Mouse (Mus musculus): ENCODE results near the gene N4bp3. TPM values are rescaled to one million over a fixed set of nuclear protein-coding genes. Genes with fewer than 3 reads are reported as not detected.

N4bp3 gene
- polyA plus RNA-seq, 1 experiment from 2014 or later: 19.9 TPM

- no peaks in the 10 kb centered on the region for H3K36me3 ChIP-seq (replicated peaks; ENCODE audit: control insufficient read depth, insufficient read depth)
- H3K4me3 ChIP-seq (replicated peaks; ENCODE audit: low read length): no peak overlapping the region
- H3K27ac ChIP-seq: peak overlapping the region; percentile 27
- peaks cover 23% of the 10 kb centered on the region for H3K4me1 ChIP-seq (replicated peaks; ENCODE audit: control insufficient read depth, insufficient read depth, low read length)
- H3K9ac ChIP-seq: no peak overlapping the region
- peaks cover 17% of the 10 kb centered on the region; the same call in 1 of the 2 replicates for H3K27me3 ChIP-seq (ENCODE audit: control insufficient read depth, insufficient read depth, low read length)
- H3K4me2 ChIP-seq (replicated peaks): no peak overlapping the region
- ATAC-seq (ENCODE audit: low FRiP score) (no peak), DNase-seq (ENCODE audit: low spot score) (no peak)
- H3K9me3 ChIP-seq (ENCODE audit: control insufficient read depth, low read length): no peaks in the 10 kb centered on the region
- 77% methylated on average over 15 of the region's 15 CpGs for WGBS
These were observed 3.6 kb downstream of the N4bp3 start for GRCm38 (mm10) chr11:51646751-51647667.

DNA sequence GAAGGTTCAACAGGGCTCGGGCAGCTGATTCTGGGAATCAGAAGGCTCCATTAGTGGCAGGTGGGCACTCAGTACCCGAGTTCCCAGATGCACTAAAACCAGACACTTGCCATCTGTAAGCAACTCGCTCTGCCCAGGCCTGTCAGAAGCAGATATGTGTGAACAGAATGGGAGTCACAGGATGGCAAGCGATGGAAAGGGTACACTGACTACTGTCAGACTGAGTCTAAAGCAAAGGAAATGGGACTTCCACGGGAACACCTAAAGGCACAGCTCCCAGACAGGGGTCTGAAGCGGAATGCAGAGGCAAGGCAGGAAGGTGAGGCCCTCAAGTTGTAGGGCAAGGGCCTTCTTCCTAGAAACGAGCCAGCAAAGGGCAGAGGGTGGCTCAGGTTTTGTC, 4.4 kb downstream of the N4bp3 start:
- ATAC-seq (ENCODE audit: low FRiP score) (no peak), DNase-seq (ENCODE audit: low spot score) (no peak)
- no peak overlapping the region for H3K4me3 ChIP-seq (replicated peaks; ENCODE audit: low read length)
- no peaks in the 10 kb centered on the region for H3K36me3 ChIP-seq (replicated peaks; ENCODE audit: control insufficient read depth, insufficient read depth)
- WGBS: 86% methylated on average over 7 of the region's 7 CpGs
- H3K9ac ChIP-seq: no peak overlapping the region
- peaks cover 14% of the 10 kb centered on the region; the same call in 1 of the 2 replicates for H3K27me3 ChIP-seq (ENCODE audit: control insufficient read depth, insufficient read depth, low read length)
- no peaks in the 10 kb centered on the region for H3K9me3 ChIP-seq (ENCODE audit: control insufficient read depth, low read length)
- peaks cover 23% of the 10 kb centered on the region for H3K4me1 ChIP-seq (replicated peaks; ENCODE audit: control insufficient read depth, insufficient read depth, low read length)
- H3K4me2 ChIP-seq (replicated peaks): no peak overlapping the region
- H3K27ac ChIP-seq: no peak overlapping the region

- Histone ChIP-seq H3K9ac (no peak overlapping the region), H3K4me3 (replicated peaks; ENCODE audit: low read length) (no peak overlapping the region), H3K9me3 (ENCODE audit: control insufficient read depth, low read length) (no peaks in the 10 kb centered on the region), H3K4me2 (replicated peaks) (no peak overlapping the region), H3K27ac (no peak overlapping the region), H3K36me3 (replicated peaks; ENCODE audit: control insufficient read depth, insufficient read depth) (no peaks in the 10 kb centered on the region), H3K4me1 (replicated peaks; ENCODE audit: control insufficient read depth, insufficient read depth, low read length) (peaks cover 20% of the 10 kb centered on the region), H3K27me3 (ENCODE audit: control insufficient read depth, insufficient read depth, low read length) (peaks cover 14% of the 10 kb centered on the region; the same call in 1 of the 2 replicates)
- 71% methylated on average over 13 of the region's 13 CpGs for WGBS
- DNase-seq (ENCODE audit: low spot score) (no peak), ATAC-seq (ENCODE audit: low FRiP score) (no peak)
These were observed 5.3 kb downstream of the N4bp3 start for GRCm38 (mm10) chr11:51645293-51645692.

- Histone ChIP-seq H3K9me3 (ENCODE audit: control insufficient read depth, low read length) (no peaks in the 10 kb centered on the region), H3K27ac (no peak overlapping the region), H3K4me3 (replicated peaks; ENCODE audit: low read length) (no peak overlapping the region), H3K36me3 (replicated peaks; ENCODE audit: control insufficient read depth, insufficient read depth) (no peaks in the 10 kb centered on the region), H3K4me2 (replicated peaks) (0 out of 2 replicates have a peak overlapping the region, but pooled peaks have one; percentile 10), H3K4me1 (replicated peaks; ENCODE audit: control insufficient read depth, insufficient read depth, low read length) (peaks cover 9% of the 10 kb centered on the region), H3K27me3 (ENCODE audit: control insufficient read depth, insufficient read depth, low read length) (peaks cover 4% of the 10 kb centered on the region; the same call in 1 of the 2 replicates), H3K9ac (no peak overlapping the region)
- ATAC-seq (ENCODE audit: low FRiP score): no peak
- DNase-seq (ENCODE audit: low spot score): no peak
- WGBS: 78% methylated on average over 16 of the region's 16 CpGs
These were observed 6.4 kb downstream of the N4bp3 start for GRCm38 (mm10) chr11:51644217-51644616.

DNA sequence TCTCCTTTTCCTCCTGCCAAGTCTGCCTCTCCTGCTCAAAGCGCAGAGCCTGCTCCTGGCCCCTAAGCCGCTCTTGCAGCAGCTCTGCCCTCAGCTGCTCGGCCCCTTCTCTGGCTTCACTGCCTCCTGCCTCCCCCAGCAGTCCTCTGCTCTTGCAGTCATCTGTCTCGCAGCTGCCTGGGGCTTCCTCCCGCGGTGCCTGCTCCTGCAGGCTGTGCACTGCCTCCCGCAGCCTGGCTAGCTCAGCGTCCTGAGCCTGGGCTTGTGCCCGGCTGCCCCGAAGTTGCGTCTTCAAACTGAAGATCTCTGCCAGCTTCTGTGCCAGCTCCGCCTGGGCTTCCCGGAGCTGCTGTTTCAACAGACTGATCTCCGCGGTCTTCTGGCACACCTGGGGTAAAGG, 6.9 kb downstream of the N4bp3 start:
- ATAC-seq (ENCODE audit: low FRiP score): no peak
- H3K4me3 ChIP-seq (replicated peaks; ENCODE audit: low read length): no peak overlapping the region
- H3K27ac ChIP-seq: no peak overlapping the region
- no peaks in the 10 kb centered on the region for H3K27me3 ChIP-seq (ENCODE audit: control insufficient read depth, insufficient read depth, low read length)
- no peaks in the 10 kb centered on the region for H3K9me3 ChIP-seq (ENCODE audit: control insufficient read depth, low read length)
- H3K9ac ChIP-seq: no peak overlapping the region
- H3K36me3 ChIP-seq (replicated peaks; ENCODE audit: control insufficient read depth, insufficient read depth): no peaks in the 10 kb centered on the region
- no peak for DNase-seq (ENCODE audit: low spot score)
- 54% methylated on average over 15 of the region's 15 CpGs for WGBS
- H3K4me2 ChIP-seq (replicated peaks): 0 out of 2 replicates have a peak overlapping the region, but pooled peaks have one; percentile 10
- peaks cover 4% of the 10 kb centered on the region; the same call in 1 of the 2 replicates for H3K4me1 ChIP-seq (replicated peaks; ENCODE audit: control insufficient read depth, insufficient read depth, low read length)

DNA sequence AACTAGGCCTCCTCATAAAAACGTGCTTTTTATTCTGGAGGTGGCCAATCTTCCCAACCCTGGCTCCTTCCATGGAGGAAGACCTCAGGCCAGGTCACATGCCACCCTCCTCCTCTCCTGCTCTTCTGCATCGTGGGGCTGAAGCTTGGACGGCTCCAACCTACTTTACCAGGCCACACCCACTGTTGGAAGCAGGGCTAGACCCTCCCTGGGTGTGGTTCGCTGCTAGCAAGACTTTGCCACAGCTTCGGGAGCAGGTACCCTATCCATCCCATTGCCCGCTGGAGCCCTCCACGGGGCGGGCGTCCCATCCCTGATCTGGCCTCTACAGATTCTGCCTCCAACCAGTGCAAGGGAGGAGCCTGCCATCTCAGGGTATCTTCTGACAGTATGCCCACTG, 7.4 kb downstream of the N4bp3 start:
- Histone ChIP-seq H3K27me3 (ENCODE audit: control insufficient read depth, insufficient read depth, low read length) (no peaks in the 10 kb centered on the region), H3K36me3 (replicated peaks; ENCODE audit: control insufficient read depth, insufficient read depth) (no peaks in the 10 kb centered on the region), H3K9me3 (ENCODE audit: control insufficient read depth, low read length) (no peaks in the 10 kb centered on the region), H3K4me2 (replicated peaks) (no peak overlapping the region), H3K4me3 (replicated peaks; ENCODE audit: low read length) (no peak overlapping the region), H3K4me1 (replicated peaks; ENCODE audit: control insufficient read depth, insufficient read depth, low read length) (no peaks in the 10 kb centered on the region), H3K27ac (no peak overlapping the region), H3K9ac (no peak overlapping the region)
- ATAC-seq (ENCODE audit: low FRiP score): no peak
- DNase-seq (ENCODE audit: low spot score): no peak
- WGBS: 81% methylated on average over 9 of the region's 9 CpGs

DNA sequence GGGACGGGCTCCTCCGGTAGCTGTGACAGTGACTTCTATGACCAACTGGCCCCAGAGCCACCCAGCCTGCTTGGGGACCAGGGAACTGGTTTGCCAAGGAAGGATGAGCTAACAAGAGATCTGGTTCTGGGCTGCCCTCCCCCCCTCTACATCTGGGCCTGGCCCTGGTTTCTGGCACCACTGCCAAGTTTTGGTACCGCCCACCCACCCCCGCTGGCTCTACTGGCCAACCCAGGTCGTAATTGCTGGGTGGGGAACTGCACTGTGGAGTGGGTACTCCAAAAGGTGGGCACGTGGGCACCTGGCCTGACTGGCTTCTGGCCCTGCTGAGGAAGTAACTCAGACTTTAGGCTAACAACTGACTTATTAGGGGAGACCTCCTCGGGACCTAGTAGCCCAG, 9.9 kb downstream of the N4bp3 start:
- Histone ChIP-seq H3K27me3 (ENCODE audit: control insufficient read depth, insufficient read depth, low read length) (no peaks in the 10 kb centered on the region), H3K4me1 (replicated peaks; ENCODE audit: control insufficient read depth, insufficient read depth, low read length) (no peaks in the 10 kb centered on the region), H3K9me3 (ENCODE audit: control insufficient read depth, low read length) (no peaks in the 10 kb centered on the region), H3K36me3 (replicated peaks; ENCODE audit: control insufficient read depth, insufficient read depth) (no peaks in the 10 kb centered on the region), H3K9ac (no peak overlapping the region), H3K4me2 (replicated peaks) (no peak overlapping the region), H3K4me3 (replicated peaks; ENCODE audit: low read length) (no peak overlapping the region), H3K27ac (no peak overlapping the region)
- no peak for DNase-seq (ENCODE audit: low spot score)
- no peak for ATAC-seq (ENCODE audit: low FRiP score)
- WGBS: 84% methylated on average over 7 of the region's 7 CpGs

DNA sequence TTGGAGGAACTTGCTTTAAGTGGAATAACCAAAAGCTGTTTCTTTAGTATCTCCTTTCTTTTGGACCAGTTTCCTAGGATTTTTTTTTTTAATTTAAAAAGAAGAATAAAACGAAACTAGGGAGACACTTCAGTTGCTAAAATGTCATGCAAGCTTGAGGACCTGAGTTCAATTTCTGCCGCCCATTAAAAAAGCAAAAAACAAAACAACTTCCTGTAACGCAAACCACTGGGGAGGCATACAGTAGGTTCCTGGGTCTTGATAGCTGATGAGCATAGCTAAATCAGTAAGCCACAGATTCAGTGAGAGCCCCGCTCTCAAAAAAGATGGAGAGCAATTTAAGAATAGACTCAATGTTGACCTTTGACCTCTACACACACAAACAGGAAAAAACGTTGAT, 12.1 kb downstream of the N4bp3 start:
- no peak overlapping the region for H3K27ac ChIP-seq

GRCm38 (mm10) chr11:51637971-51638414, 12.6 kb downstream of the N4bp3 start:
- DNase-seq (ENCODE audit: low spot score): no peak
- H3K9me3 ChIP-seq (ENCODE audit: control insufficient read depth, low read length): no peaks in the 10 kb centered on the region
- ATAC-seq (ENCODE audit: low FRiP score): no peak
- H3K4me3 ChIP-seq (replicated peaks; ENCODE audit: low read length): no peak overlapping the region
- no peak overlapping the region for H3K4me2 ChIP-seq (replicated peaks)
- H3K27ac ChIP-seq: no peak overlapping the region
- WGBS: 5% methylated on average over 17 of the region's 17 CpGs
- no peaks in the 10 kb centered on the region for H3K36me3 ChIP-seq (replicated peaks; ENCODE audit: control insufficient read depth, insufficient read depth)
- peaks cover 10% of the 10 kb centered on the region for H3K4me1 ChIP-seq (replicated peaks; ENCODE audit: control insufficient read depth, insufficient read depth, low read length)
- no peak overlapping the region for H3K9ac ChIP-seq
- H3K27me3 ChIP-seq (ENCODE audit: control insufficient read depth, insufficient read depth, low read length): no peaks in the 10 kb centered on the region

More for the DNA sequence above, 12.1 kb downstream of the N4bp3 start:
- Histone ChIP-seq H3K27me3 (ENCODE audit: control insufficient read depth, insufficient read depth, low read length) (no peaks in the 10 kb centered on the region), H3K9me3 (ENCODE audit: control insufficient read depth, low read length) (no peaks in the 10 kb centered on the region), H3K4me3 (replicated peaks; ENCODE audit: low read length) (no peak overlapping the region), H3K4me1 (replicated peaks; ENCODE audit: control insufficient read depth, insufficient read depth, low read length) (peaks cover 10% of the 10 kb centered on the region), H3K4me2 (replicated peaks) (no peak overlapping the region), H3K9ac (no peak overlapping the region), H3K36me3 (replicated peaks; ENCODE audit: control insufficient read depth, insufficient read depth) (no peaks in the 10 kb centered on the region)
- DNase-seq (ENCODE audit: low spot score): no peak
- no peak for ATAC-seq (ENCODE audit: low FRiP score)
- WGBS: 74% methylated on average over 5 of the region's 5 CpGs

All from hindbrain, embryonic 14.5 days (tissue).